Mouse (Mus musculus) erythroblast, embryonic 14.5 days (primary cell): ENCODE measurements around the gene Hoxc4.

Experiments used
- GATA1 ChIP-seq: IDR thresholded peaks from 2 replicates; pipeline ENCODE4 v1.6.1; 2012; ENCODE audit warnings: low read length, inconsistent platforms, mixed read lengths
- TAL1 ChIP-seq: IDR thresholded peaks from 3 replicates; pipeline ENCODE4 v1.6.1; 2012; ENCODE audit warnings: low read length, inconsistent platforms, mixed read lengths

DNA sequence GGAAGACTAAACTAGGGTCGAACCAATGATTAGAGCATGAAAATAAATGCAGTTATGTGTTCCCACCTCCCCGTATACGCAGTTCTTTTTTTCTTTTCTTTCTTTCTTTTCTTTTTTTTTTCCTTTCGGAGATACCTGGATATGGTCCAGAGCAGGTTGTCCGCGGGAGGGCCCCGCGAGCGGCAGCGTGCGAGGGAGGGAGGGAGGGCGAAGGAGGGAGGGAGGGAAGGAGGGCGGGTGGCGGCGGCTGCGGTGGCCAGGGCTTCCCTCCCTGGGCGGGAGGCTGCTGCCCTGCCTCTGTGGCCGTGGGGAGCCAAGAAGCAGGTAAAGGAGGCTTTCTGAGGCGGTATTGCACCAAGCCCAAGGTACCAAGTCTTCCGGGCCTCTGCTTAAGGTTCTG is 42.6 kb upstream of the Hoxc4 start, which contains the start of gene Hoxc9:
- no peak for TF ChIP-seq GATA1
- TF ChIP-seq TAL1 = no peak
